Mouse (Mus musculus) CH12.LX (cell line): ENCODE results near the gene Fgf14. TPM values are rescaled to one million over a fixed set of nuclear protein-coding genes. Genes with fewer than 3 reads are reported as not detected.
"Not testable (repeated sequence)": the region's sequence is repeated elsewhere in the genome, so short reads cannot be mapped to it uniquely, and the experiment has no call there.

Experiments
- DNase-seq: peaks from one replicate; pipeline ENCODE4 v3.0.0-alpha.2; 2013; ENCODE audit errors: extremely low read depth
- H3K27ac ChIP-seq: 2 replicates; pipeline ENCODE4 v1.5.1; 2012; ENCODE audit warnings: low read depth, mild to moderate bottlenecking, control low read depth, moderate library complexity; ENCODE audit not compliant: insufficient read depth
- H3K27me3 ChIP-seq: replicated peaks from 2 replicates; pipeline ENCODE3; 2012; ENCODE audit warnings: inconsistent platforms
- H3K36me3 ChIP-seq, 2 experiments: replicated peaks in 1 of 2; 2 replicates each; pipeline versions ENCODE3 to v1.6.1; 2012; ENCODE audit warnings: inconsistent platforms in 1 of 2, low read length in 1 of 2, mild to moderate bottlenecking in 1 of 2, mixed read lengths in 1 of 2, moderate library complexity in 1 of 2; ENCODE audit not compliant: control insufficient read depth in 1 of 2, insufficient read depth in 1 of 2
- H3K4me1 ChIP-seq, 2 experiments: 2 replicates each; pipeline ENCODE4 v1.6.1; 2012; ENCODE audit warnings: inconsistent platforms in 1 of 2, moderate library complexity in 1 of 2; ENCODE audit not compliant: insufficient read depth in 2 of 2, control insufficient read depth in 1 of 2
- H3K4me2 ChIP-seq: 2 replicates; pipeline ENCODE4 v1.6.1; 2012; ENCODE audit warnings: low read depth, mild to moderate bottlenecking, control low read depth; ENCODE audit not compliant: poor library complexity, insufficient read depth, severe bottlenecking
- H3K4me3 ChIP-seq, 3 experiments: fragments of 150-350 bp in 1 of 3; sonication (generic) in 1 of 3; replicated peaks in 1 of 3; 2 replicates each; pipeline versions ENCODE3 to v1.5.1; 2011 to 2012; ENCODE audit warnings: low read depth in 2 of 3, low read length in 2 of 3, mild to moderate bottlenecking in 2 of 3, moderate library complexity in 2 of 3, control low read depth in 1 of 3, improper control_type of control experiment in 1 of 3, inconsistent platforms in 1 of 3, mixed read lengths in 1 of 3; ENCODE audit not compliant: poor library complexity in 1 of 3
- H3K79me2 ChIP-seq: replicated peaks from 2 replicates; pipeline ENCODE4 v1.6.1; 2012; ENCODE audit warnings: mild to moderate bottlenecking, moderate library complexity; ENCODE audit not compliant: control insufficient read depth, poor library complexity, insufficient read depth, severe bottlenecking; ENCODE audit errors: extremely low read depth
- H3K9ac ChIP-seq: 2 replicates; pipeline ENCODE4 v1.6.1; 2012; ENCODE audit warnings: low read depth, mild to moderate bottlenecking, control low read depth, moderate library complexity; ENCODE audit not compliant: insufficient read depth
- H3K9me3 ChIP-seq: replicated peaks from 2 replicates; pipeline ENCODE3; 2012; ENCODE audit warnings: low read length, inconsistent platforms, mixed read lengths
- BHLHE40 ChIP-seq: IDR thresholded peaks from 2 replicates; pipeline ENCODE4 v1.6.1; 2011; ENCODE audit warnings: mild to moderate bottlenecking, low read depth, low read length, improper control_type of control experiment
- CHD1 ChIP-seq: IDR thresholded peaks from 2 replicates; pipeline ENCODE4 v1.6.1; 2012; ENCODE audit warnings: low read depth, low read length, improper control_type of control experiment, inconsistent platforms
- CHD2 ChIP-seq: IDR thresholded peaks from 2 replicates; pipeline ENCODE4 v1.6.1; 2011; ENCODE audit warnings: low read length, improper control_type of control experiment
- CTCF ChIP-seq, 2 experiments: IDR thresholded peaks in 1 of 2; conservative IDR thresholded peaks in 1 of 2; 2 replicates each; pipeline ENCODE4 v1.5.1; 2011 to 2012; ENCODE audit warnings: low read depth in 2 of 2, low read length in 2 of 2, improper control_type of control experiment in 1 of 2, inconsistent platforms in 1 of 2, mild to moderate bottlenecking in 1 of 2, moderate library complexity in 1 of 2
- ELF1 ChIP-seq: IDR thresholded peaks from 2 replicates; pipeline ENCODE4 v1.6.1; 2014; ENCODE audit warnings: low read depth, mild to moderate bottlenecking, inconsistent platforms, low read length, improper control_type of control experiment
- ETS1 ChIP-seq: conservative IDR thresholded peaks from 2 replicates; pipeline ENCODE4 v1.6.1; 2012; ENCODE audit warnings: low read depth, mild to moderate bottlenecking, inconsistent platforms, low read length, improper control_type of control experiment, moderate library complexity
- HCFC1 ChIP-seq: IDR thresholded peaks from 2 replicates; pipeline ENCODE4 v1.6.1; 2012; ENCODE audit warnings: low read depth, mild to moderate bottlenecking, inconsistent platforms, low read length, improper control_type of control experiment
- IRF4 ChIP-seq: IDR thresholded peaks from 2 replicates; pipeline ENCODE4 v1.6.1; 2014; ENCODE audit warnings: low read depth, mild to moderate bottlenecking, inconsistent platforms, low read length, improper control_type of control experiment
- JUN ChIP-seq: IDR thresholded peaks from 2 replicates; pipeline ENCODE4 v1.6.1; 2011; ENCODE audit warnings: low read depth, mild to moderate bottlenecking, low read length, improper control_type of control experiment, moderate library complexity; ENCODE audit not compliant: insufficient read depth
- MAX ChIP-seq: IDR thresholded peaks from 2 replicates; pipeline ENCODE4 v1.6.1; 2011; ENCODE audit warnings: low read length, improper control_type of control experiment
- MAZ ChIP-seq: IDR thresholded peaks from 2 replicates; pipeline ENCODE4 v1.6.1; 2012; ENCODE audit warnings: low read depth, mild to moderate bottlenecking, inconsistent platforms, low read length, improper control_type of control experiment, moderate library complexity
- MEF2A ChIP-seq: IDR thresholded peaks from 2 replicates; pipeline ENCODE4 v1.6.1; 2014; ENCODE audit warnings: low read depth, mild to moderate bottlenecking, inconsistent platforms, low read length, improper control_type of control experiment, borderline replicate concordance
- NELFE ChIP-seq: IDR thresholded peaks from 2 replicates; pipeline ENCODE4 v1.6.1; 2011; ENCODE audit warnings: low read depth, low read length, improper control_type of control experiment
- NRF1 ChIP-seq: IDR thresholded peaks from 2 replicates; pipeline ENCODE4 v1.6.1; 2014; ENCODE audit warnings: low read depth, mild to moderate bottlenecking, inconsistent platforms, low read length, improper control_type of control experiment, moderate library complexity
- POLR2A ChIP-seq: IDR thresholded peaks from 2 replicates; pipeline ENCODE4 v1.6.1; 2011; ENCODE audit warnings: low read depth, mild to moderate bottlenecking, improper control_type of control experiment, low read length
- RAD21 ChIP-seq: IDR thresholded peaks from 2 replicates; pipeline ENCODE4 v1.6.1; 2011; ENCODE audit warnings: low read depth, mild to moderate bottlenecking, low read length, improper control_type of control experiment, moderate library complexity
- RCOR1 ChIP-seq: conservative IDR thresholded peaks from 2 replicates; pipeline ENCODE4 v1.6.1; 2012; ENCODE audit warnings: low read depth, mild to moderate bottlenecking, inconsistent platforms, low read length, improper control_type of control experiment
- SIN3A ChIP-seq: IDR thresholded peaks from 2 replicates; pipeline ENCODE4 v1.6.1; 2012; ENCODE audit warnings: low read length, improper control_type of control experiment, inconsistent platforms
- USF1 ChIP-seq: IDR thresholded peaks from 2 replicates; pipeline ENCODE4 v1.6.1; 2014; ENCODE audit warnings: low read depth, mild to moderate bottlenecking, inconsistent platforms, low read length, improper control_type of control experiment
- USF2 ChIP-seq: conservative IDR thresholded peaks from 2 replicates; pipeline ENCODE4 v1.6.1; 2011; ENCODE audit warnings: low read depth, low read length, improper control_type of control experiment
- ZC3H11A ChIP-seq: IDR thresholded peaks from 2 replicates; pipeline ENCODE4 v1.6.1; 2012; ENCODE audit warnings: low read depth, mild to moderate bottlenecking, inconsistent platforms, low read length, improper control_type of control experiment
- ZKSCAN1 ChIP-seq: IDR thresholded peaks from 2 replicates; pipeline ENCODE4 v1.6.1; 2012; ENCODE audit warnings: low read depth, inconsistent platforms, low read length, improper control_type of control experiment, borderline replicate concordance
- dilution Hi-C: fragments of 300-500 bp; cut with MboI; formaldehyde crosslinking; loops from 2 replicates; pipeline ENCODE4 v1.14.3; 2020; ENCODE audit warnings: low sequenced_read_pairs; ENCODE audit not compliant: extremely low pct_unique_long_range_greater_than_20kb, extremely low pct_ligation_motif_present
- in situ Hi-C: fragments of 300-500 bp; cut with MboI; formaldehyde crosslinking; loops from 3 replicates; pipeline ENCODE4 v1.14.3; 2019; ENCODE audit warnings: low sequenced_read_pairs, low pct_ligation_motif_present, low pct_unique_long_range_greater_than_20kb, mixed read lengths
- polyA plus RNA-seq: library from polyadenylated mRNA; unstranded; fragments of >175 nt; gene quantifications from 2 replicates; pipeline ENCODE4 v1.2.1, GENCODE M21; 2012; ENCODE audit warnings: low read depth; ENCODE audit not compliant: insufficient read length
- total RNA-seq, 2 experiments: library from RNA; depleted of rRNA; stranded (reverse); fragments of 300-350 nt in 1 of 2; fragments of >200 nt in 1 of 2; gene quantifications; 2 replicates each; pipeline ENCODE4 v1.2.3; 2012 to 2014

Gene Fgf14
- total and polyA plus RNA-seq, 3 experiments: not detected

DNA sequence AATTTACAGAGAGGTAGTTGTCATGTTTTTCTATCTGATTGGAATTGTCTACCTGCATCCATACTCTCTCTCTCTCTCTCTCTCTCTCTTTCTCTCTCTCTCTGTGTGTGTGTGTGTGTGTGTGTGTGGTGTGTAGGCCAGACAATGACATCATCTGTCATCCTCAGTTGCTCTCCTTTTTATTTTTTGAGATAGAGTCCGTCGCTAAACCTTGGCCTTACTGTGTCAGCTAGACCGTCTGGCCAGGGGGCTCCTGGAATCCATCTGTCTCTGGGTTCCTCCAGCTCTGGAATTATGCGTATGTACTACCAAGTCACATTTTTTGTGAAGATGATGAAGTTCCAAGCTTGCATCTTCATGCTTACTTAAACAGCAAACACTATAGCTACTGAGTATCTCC is 639.5 kb downstream of the Fgf14 start:
- Histone ChIP-seq H3K4me2 (no peak overlapping the region), H3K4me1 (no peaks in the 10 kb centered on the region), H3K9me3 (no peaks in the 10 kb centered on the region), H3K9ac (no peak overlapping the region), H3K4me3 (no peak overlapping the region), H3K27ac (no peak overlapping the region), H3K79me2 (no peaks in the 10 kb centered on the region), H3K36me3 (no peaks in the 10 kb centered on the region), H3K27me3 (no peaks in the 10 kb centered on the region)
- DNase-seq: no peak
- TF ChIP-seq USF2 (no peak), CHD1 (no peak), NRF1 (no peak), MEF2A (no peak)
- dilution Hi-C loops (no loop called here), in situ Hi-C loops (no loop called here)

DNA sequence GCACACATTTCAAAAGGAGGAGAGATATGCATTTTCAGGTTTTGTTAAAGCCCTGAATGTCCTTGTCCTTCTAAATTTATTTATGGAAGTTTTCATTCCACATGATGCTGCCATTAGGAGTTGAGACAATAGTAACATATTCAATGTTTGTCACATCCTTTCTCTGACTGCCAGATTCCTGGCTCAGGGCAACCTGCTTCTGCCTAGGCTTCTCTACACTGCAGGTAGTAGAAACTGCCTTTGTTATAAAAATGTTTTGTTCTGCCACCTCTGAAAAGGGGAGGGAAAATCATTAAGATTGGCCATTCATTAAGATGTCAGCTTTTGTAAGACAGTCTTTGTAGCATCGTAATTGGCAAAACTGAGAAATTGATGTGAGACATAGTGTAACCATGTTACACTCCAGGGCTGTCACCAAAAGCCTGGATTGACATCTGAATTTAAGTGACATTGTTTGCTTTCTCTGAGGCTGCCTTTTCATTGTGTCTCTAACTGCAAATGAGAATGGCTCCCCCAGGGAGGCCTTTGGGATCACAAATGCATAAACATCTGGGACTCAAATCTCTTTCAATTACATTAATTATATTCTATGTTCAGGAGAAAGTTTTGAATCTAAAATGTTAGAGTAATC is 640.2 kb downstream of the Fgf14 start:
- TF ChIP-seq SIN3A: no peak
- no peak for TF ChIP-seq NELFE
- TF ChIP-seq ELF1: no peak
- no peak for TF ChIP-seq CHD2
- no peak for TF ChIP-seq RCOR1
- TF ChIP-seq ZKSCAN1: no peak
- no peak for TF ChIP-seq ZC3H11A
- no peak for TF ChIP-seq CTCF (conservative IDR thresholded peaks at IDR 0.05 in 1 of 2, IDR thresholded peaks at IDR 0.05 in 1 of 2; ENCODE audit: low read depth in 2 of 2, low read length in 2 of 2)
- TF ChIP-seq POLR2A: no peak
- no peak for TF ChIP-seq JUN
- TF ChIP-seq HCFC1: no peak
- no peak for TF ChIP-seq BHLHE40
- TF ChIP-seq IRF4: no peak
- TF ChIP-seq ETS1: no peak
- no peak for TF ChIP-seq USF2
- no peak for TF ChIP-seq MAZ
- TF ChIP-seq RAD21: no peak
- no peak for TF ChIP-seq MAX
- TF ChIP-seq USF1: no peak
- Histone ChIP-seq H3K9me3 (no peaks in the 10 kb centered on the region), H3K4me1 (no peaks in the 10 kb centered on the region), H3K36me3 (no peaks in the 10 kb centered on the region), H3K27me3 (no peaks in the 10 kb centered on the region), H3K9ac (no peak overlapping the region), H3K4me2 (no peak overlapping the region), H3K27ac (no peak overlapping the region), H3K4me3 (no peak overlapping the region), H3K79me2 (no peaks in the 10 kb centered on the region)
- dilution Hi-C loops (no loop called here), in situ Hi-C loops (no loop called here)
- DNase-seq: no peak

DNA sequence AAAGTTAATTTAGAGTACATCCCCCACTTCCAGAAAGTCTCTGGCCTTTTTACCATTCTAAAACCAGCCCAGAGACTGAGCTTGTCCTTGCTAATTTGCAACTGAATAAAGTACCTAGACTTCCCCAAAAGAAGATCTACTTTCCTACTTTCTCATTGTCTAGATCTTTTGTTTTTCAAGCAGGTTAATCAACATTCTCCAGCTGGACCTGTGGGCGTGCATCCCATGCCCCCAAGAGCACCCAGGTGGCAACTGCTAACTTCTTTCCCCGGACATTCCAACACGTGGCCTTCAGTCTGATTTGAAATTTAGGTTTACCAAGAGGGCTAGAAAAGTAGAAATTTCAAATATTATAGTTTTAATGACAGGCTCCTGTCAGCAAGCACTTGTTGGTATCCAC is 643.6 kb downstream of the Fgf14 start:
- H3K36me3 ChIP-seq, DNase-seq, dilution Hi-C loops, H3K9ac ChIP-seq, H3K4me1 ChIP-seq, H3K79me2 ChIP-seq, H3K27ac ChIP-seq, H3K4me3 ChIP-seq, H3K27me3 ChIP-seq, H3K9me3 ChIP-seq, in situ Hi-C loops, H3K4me2 ChIP-seq: not testable (repeated sequence)
